Mouse (Mus musculus): ENCODE measurements around the gene Porcn. TPM values are rescaled to one million over a fixed set of nuclear protein-coding genes. Genes with fewer than 3 reads are reported as not detected.

The Porcn gene
- 13.8 TPM for polyA plus RNA-seq (2021)

DNA sequence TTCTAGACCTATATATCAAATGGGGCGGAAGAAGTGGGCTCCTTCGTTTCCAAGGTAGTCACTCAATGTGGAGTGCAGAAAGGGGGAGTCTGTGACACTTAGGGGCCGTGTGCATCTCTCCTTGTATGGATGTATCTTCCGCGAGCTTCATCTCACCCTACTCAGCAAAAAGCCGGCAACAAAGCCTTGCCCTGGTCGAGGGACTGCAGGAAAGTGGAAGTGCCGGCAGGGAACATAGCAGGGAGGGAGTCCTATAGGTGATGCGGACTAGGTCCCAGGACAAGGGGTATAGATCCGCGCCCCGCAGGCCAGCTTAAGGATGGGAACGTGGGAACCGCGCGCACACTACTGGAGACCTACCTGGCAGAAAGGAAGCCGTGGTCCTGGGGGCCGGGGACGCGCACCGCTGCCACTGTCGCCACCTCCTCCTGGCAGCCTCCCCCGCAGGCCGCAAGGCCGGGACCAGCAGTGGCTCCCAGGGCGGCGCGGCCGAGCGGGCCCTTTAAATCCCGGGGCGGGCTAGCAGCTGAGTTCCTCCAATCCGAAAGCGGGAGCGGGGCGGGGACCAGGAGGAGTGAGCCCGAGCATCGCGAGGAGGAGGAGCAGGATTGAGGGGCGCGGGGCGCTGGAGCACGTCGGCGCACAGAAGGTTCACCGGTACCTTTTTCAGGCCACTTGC is at the start of gene Porcn:
Gene Porcn (minus strand): TSS at position 511 of the 679 bp plus-strand sequence.
- ChIA-PET POLR2A (interaction anchor here (1.4 kb wide), 1 partner anchor 47 kb away, joined by 3 read pairs; no protein-coding TSS in a partner anchor), CTCF (interaction anchor here (0.7 to 1.4 kb wide), 3 partner anchors 11 to 81 kb away, joined by 3 read pairs; no protein-coding TSS in a partner anchor)
- no peak for TF ChIP-seq CTCF (IDR thresholded peaks at IDR 0.05)
- in situ Hi-C loops (cut with MboI; ENCODE audit: low pct_unique_long_range_greater_than_20kb): no loop called here
- DNase-seq (ENCODE audit: low read depth, low spot score) (no peak), ATAC-seq (peak; percentile 97)
- H3K27me3 ChIP-seq: peaks cover 9% of the 10 kb centered on the region

GRCm38 (mm10) chrX:8255807-8256206 is 49.5 kb upstream of the Porcn start:
- CTCF ChIA-PET: interaction anchor here (0.8 kb wide), 1 partner anchor 10 kb away, joined by 3 read pairs; no protein-coding TSS in a partner anchor
- POLR2A ChIA-PET: interaction anchor here (0.5 kb wide), 1 partner anchor 111 kb away, joined by 3 read pairs; no protein-coding TSS in a partner anchor
- H3K27me3 ChIP-seq: no peaks in the 10 kb centered on the region
- DNase-seq (ENCODE audit: low read depth, low spot score) (no peak), ATAC-seq (no peak)
- in situ Hi-C loops (cut with MboI; ENCODE audit: low pct_unique_long_range_greater_than_20kb): no loop called here
- no peak for TF ChIP-seq CTCF (IDR thresholded peaks at IDR 0.05)

DNA sequence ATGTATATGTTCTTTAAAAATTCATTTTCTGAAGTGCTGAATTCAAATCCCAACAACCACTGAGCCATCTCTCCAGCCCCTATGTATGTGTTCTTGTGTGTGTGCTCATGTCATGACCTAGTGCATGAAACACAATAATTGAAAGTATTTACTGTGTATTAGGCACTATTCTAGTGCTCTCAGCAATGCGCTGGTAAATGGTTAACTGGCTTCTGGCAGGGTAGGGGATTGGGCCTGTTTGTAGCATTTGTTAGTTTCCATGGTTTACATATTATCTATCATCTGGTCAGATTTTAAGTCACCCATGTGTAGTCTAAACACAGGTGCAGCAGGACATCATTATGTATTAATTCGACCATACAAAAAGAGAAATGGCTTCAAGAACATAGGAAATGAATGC is 47.4 kb upstream of the Porcn start:
- in situ Hi-C loops (cut with MboI; ENCODE audit: low pct_unique_long_range_greater_than_20kb): loop anchor here (5.0 kb wide), 1 partner anchor 61 kb away; the partner anchor contains the start of gene Ebp
- H3K27me3 ChIP-seq: no peaks in the 10 kb centered on the region
- DNase-seq (ENCODE audit: low read depth, low spot score): no peak
- ChIA-PET CTCF (interaction anchor here (0.8 to 1.0 kb wide), 4 partner anchors 9 to 74 kb away, joined by 4 read pairs; no protein-coding TSS in a partner anchor), POLR2A (interaction anchor here (1.0 kb wide), 1 partner anchor 48 kb away, joined by 3 read pairs; the partner anchor contains the start of gene Porcn)
- no peak for TF ChIP-seq CTCF (IDR thresholded peaks at IDR 0.05)
- no peak for ATAC-seq

GRCm38 (mm10) chrX:8252334-8253285 is 46.3 kb upstream of the Porcn start, which contains the start of gene Ftsj1:
Ftsj1 (minus strand) TSS chrX:8252406.
- no peaks in the 10 kb centered on the region for H3K27me3 ChIP-seq
- ChIA-PET CTCF (no interaction called here), POLR2A (interaction anchor here (1.0 kb wide), 1 partner anchor 46 kb away, joined by 3 read pairs; the partner anchor contains the start of gene Porcn)
- DNase-seq (ENCODE audit: low read depth, low spot score): peak; percentile 65
- ATAC-seq: peak; percentile 91
- TF ChIP-seq CTCF (IDR thresholded peaks at IDR 0.05): no peak
- in situ Hi-C loops (cut with MboI; ENCODE audit: low pct_unique_long_range_greater_than_20kb): loop anchor here (5.0 kb wide), 1 partner anchor 60 kb away; the partner anchor contains the start of gene Ebp

- H3K27me3 ChIP-seq: no peaks in the 10 kb centered on the region
- no peak for TF ChIP-seq CTCF (IDR thresholded peaks at IDR 0.05)
- POLR2A ChIA-PET: no interaction called here
- DNase-seq (ENCODE audit: low read depth, low spot score) (no peak), ATAC-seq (peak; percentile 24)
- in situ Hi-C loops (cut with MboI; ENCODE audit: low pct_unique_long_range_greater_than_20kb): loop anchor here (5.0 kb wide), 1 partner anchor 60 kb away; the partner anchor contains the start of gene Ebp
- CTCF ChIA-PET: no interaction called here
Observed at GRCm38 (mm10) chrX:8251789-8252333, 45.5 kb upstream of the Porcn start.

- in situ Hi-C loops (cut with MboI; ENCODE audit: low pct_unique_long_range_greater_than_20kb): no loop called here
- DNase-seq (ENCODE audit: low read depth, low spot score): no peak
- no peak for TF ChIP-seq CTCF (IDR thresholded peaks at IDR 0.05)
- CTCF ChIA-PET: interaction anchor here (1.0 kb wide), 1 partner anchor 22 kb away, joined by 3 read pairs; no protein-coding TSS in a partner anchor
- H3K27me3 ChIP-seq: no peaks in the 10 kb centered on the region
- POLR2A ChIA-PET: no interaction called here
- no peak for ATAC-seq
Observed at GRCm38 (mm10) chrX:8248542-8249120, 42.3 kb upstream of the Porcn start.

DNA sequence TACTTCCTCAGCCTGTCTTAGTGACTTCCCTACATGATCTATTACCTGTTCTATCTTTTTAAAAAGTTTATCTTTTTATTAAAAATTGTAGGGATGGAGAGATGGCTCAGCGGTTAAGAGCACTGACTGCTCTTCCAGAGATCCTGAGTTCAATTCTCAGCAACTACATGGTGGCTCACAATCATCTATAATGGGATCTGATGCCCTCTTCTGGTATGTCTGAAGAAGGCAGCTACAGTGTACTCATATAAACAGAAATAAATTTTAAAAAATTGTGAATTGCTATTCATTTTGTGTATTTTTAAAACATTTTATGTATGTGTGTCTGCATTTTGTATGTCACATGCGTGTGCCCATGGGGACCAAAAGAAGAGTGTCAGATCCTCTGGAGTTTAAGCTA is 41.4 kb upstream of the Porcn start:
- TF ChIP-seq CTCF (IDR thresholded peaks at IDR 0.05): no peak
- DNase-seq (ENCODE audit: low read depth, low spot score): no peak
- POLR2A ChIA-PET: no interaction called here
- ATAC-seq: no peak
- no peaks in the 10 kb centered on the region for H3K27me3 ChIP-seq
- in situ Hi-C loops (cut with MboI; ENCODE audit: low pct_unique_long_range_greater_than_20kb): no loop called here
- CTCF ChIA-PET: no interaction called here

DNA sequence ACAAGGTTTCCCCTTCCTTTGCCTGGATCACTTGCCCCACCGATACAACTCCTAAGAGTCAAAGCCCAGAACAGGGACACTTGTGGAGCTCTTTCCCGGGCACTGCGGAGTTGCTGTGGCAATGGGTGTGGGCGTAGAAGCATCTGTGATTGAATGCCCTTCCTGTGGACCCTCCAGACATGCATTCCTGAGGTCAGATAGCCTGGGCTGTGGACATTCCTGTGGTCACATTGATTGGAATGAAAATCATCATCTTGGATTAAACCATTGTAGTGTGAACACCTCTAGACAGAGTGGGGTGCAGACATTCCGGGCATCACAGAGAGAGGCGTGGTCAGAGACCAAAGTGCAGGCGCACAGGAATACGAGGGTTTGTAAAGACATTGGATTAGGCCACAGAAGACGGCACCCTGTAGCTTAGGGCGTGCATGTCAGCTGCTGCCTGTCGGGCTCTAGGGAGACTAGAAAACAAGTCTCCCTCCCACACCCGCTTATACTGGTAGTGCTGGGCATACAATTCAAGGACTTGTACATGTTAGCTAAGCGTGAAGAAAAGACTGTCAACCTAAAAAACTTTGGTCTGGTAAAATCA is 32.6 kb upstream of the Porcn start:
- H3K27me3 ChIP-seq: no peaks in the 10 kb centered on the region

GRCm38 (mm10) chrX:8236704-8237103 is 30.4 kb upstream of the Porcn start:
- ChIA-PET POLR2A (no interaction called here), CTCF (no interaction called here)
- in situ Hi-C loops (cut with MboI; ENCODE audit: low pct_unique_long_range_greater_than_20kb): no loop called here
- no peaks in the 10 kb centered on the region for H3K27me3 ChIP-seq
- ATAC-seq (no peak), DNase-seq (ENCODE audit: low read depth, low spot score) (no peak)
- no peak for TF ChIP-seq CTCF (IDR thresholded peaks at IDR 0.05)

More for the DNA sequence above, 32.6 kb upstream of the Porcn start:
- ChIA-PET POLR2A (no interaction called here), CTCF (interaction anchor here (1.8 kb wide), 1 partner anchor 12 kb away, joined by 3 read pairs; no protein-coding TSS in a partner anchor)
- in situ Hi-C loops (cut with MboI; ENCODE audit: low pct_unique_long_range_greater_than_20kb): no loop called here
- TF ChIP-seq CTCF (IDR thresholded peaks at IDR 0.05): no peak
- ATAC-seq: peak; percentile 79
- peak; percentile 6 for DNase-seq (ENCODE audit: low read depth, low spot score)
